Mouse (Mus musculus) c-Kit-negative CD71-positive TER-119-positive erythroid progenitor cells, embryonic 14.5 days (primary cell): ENCODE data around the gene Cers2.

Experiments used
- DNase-seq: peaks from one replicate; pipeline ENCODE4 v3.0.0-alpha.2; 2013; ENCODE audit warnings: low read depth, low spot score

Gene Cers2

GRCm38 (mm10) chr3:95289419-95289818 is 25.2 kb upstream of the Cers2 start:
- no peak for DNase-seq

GRCm38 (mm10) chr3:95290156-95290555 is 24.4 kb upstream of the Cers2 start:
- no peak for DNase-seq

GRCm38 (mm10) chr3:95291041-95291440 is 23.6 kb upstream of the Cers2 start:
- no peak for DNase-seq

GRCm38 (mm10) chr3:95292899-95293298 is 21.7 kb upstream of the Cers2 start:
- no peak for DNase-seq

GRCm38 (mm10) chr3:95293537-95293936 is 21.1 kb upstream of the Cers2 start:
- no peak for DNase-seq

- no peak for DNase-seq
Observed at GRCm38 (mm10) chr3:95294316-95294715, 20.3 kb upstream of the Cers2 start.

- DNase-seq: no peak
Observed at GRCm38 (mm10) chr3:95294718-95295117, 19.9 kb upstream of the Cers2 start.

GRCm38 (mm10) chr3:95295321-95296102 is 19.1 kb upstream of the Cers2 start:
- DNase-seq: no peak

- no peak for DNase-seq
Observed at GRCm38 (mm10) chr3:95296103-95296469, 18.5 kb upstream of the Cers2 start.

- DNase-seq: no peak
Observed at GRCm38 (mm10) chr3:95298018-95298417, 16.6 kb upstream of the Cers2 start.

GRCm38 (mm10) chr3:95301204-95301796 is 13.3 kb upstream of the Cers2 start:
- DNase-seq: no peak

- no peak for DNase-seq
Observed at GRCm38 (mm10) chr3:95306244-95306643, 8.3 kb upstream of the Cers2 start.

- no peak for DNase-seq
Observed at GRCm38 (mm10) chr3:95307100-95307499, 7.5 kb upstream of the Cers2 start, which contains the start of gene Anxa9. Anxa9 (minus strand) TSS chr3:95307176.

GRCm38 (mm10) chr3:95310496-95310895 is 4.1 kb upstream of the Cers2 start:
- no peak for DNase-seq

- DNase-seq: peak; percentile 71
Observed at GRCm38 (mm10) chr3:95310968-95311882, 3.4 kb upstream of the Cers2 start.

GRCm38 (mm10) chr3:95312623-95313022 is 2.0 kb upstream of the Cers2 start:
- peak; percentile 42 for DNase-seq

GRCm38 (mm10) chr3:95313476-95313875 is 1.1 kb upstream of the Cers2 start:
- DNase-seq: no peak

GRCm38 (mm10) chr3:95314075-95314474 is 516 bp upstream of the Cers2 start:
- no peak for DNase-seq

GRCm38 (mm10) chr3:95315094-95315843 is 678 bp downstream of the Cers2 start:
- peak; percentile 83 for DNase-seq

- DNase-seq: no peak
Observed at GRCm38 (mm10) chr3:95315844-95316550, 1.4 kb downstream of the Cers2 start.
